Mouse (Mus musculus): ENCODE measurements around the gene AC161166.1. TPM values are rescaled to one million over a fixed set of nuclear protein-coding genes. Genes with fewer than 3 reads are reported as not detected.
"Not testable (repeated sequence)": the region's sequence is repeated elsewhere in the genome, so short reads cannot be mapped to it uniquely, and the experiment has no call there.

The AC161166.1 gene
- total RNA-seq, 2 experiments from 2014 or later, result not detected

DNA sequence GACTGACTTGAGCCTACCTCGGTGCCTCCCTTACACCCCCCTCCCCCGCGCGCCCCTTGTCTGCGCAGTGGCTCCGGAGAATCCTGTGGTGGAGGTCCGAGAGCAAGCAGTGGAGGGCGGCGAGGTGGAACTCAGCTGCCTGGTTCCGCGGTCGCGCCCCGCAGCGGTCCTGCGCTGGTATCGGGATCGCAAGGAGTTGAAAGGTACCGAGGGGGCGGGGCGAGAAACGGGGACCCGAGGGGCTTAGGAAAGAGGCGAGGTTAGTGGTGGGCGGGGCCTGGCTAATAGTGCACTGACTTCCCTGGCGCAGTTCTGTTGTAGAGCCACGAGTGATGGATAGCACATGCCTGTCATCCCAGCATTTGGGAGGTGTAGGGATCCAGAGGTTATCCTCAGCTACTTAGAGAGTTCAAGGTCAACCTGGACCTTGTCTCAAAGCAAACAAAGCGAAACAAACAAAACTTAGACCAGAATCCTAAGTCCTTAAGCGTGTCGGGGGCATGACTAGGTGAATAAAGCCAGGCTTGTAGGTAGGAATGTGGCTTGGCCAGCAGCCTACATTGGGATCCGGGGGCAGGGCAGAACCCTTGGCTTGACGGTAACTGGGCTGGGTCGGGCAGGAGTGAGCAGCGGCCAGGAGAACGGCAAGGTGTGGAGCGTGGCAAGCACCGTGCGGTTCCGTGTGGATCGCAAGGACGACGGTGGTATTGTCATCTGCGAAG, 12.2 kb downstream of the AC161166.1 start:
- intact Hi-C loops (cut with DNase I), result no loop called here
- peak in 1 of 2 experiments; percentile 20 for DNase-seq

DNA sequence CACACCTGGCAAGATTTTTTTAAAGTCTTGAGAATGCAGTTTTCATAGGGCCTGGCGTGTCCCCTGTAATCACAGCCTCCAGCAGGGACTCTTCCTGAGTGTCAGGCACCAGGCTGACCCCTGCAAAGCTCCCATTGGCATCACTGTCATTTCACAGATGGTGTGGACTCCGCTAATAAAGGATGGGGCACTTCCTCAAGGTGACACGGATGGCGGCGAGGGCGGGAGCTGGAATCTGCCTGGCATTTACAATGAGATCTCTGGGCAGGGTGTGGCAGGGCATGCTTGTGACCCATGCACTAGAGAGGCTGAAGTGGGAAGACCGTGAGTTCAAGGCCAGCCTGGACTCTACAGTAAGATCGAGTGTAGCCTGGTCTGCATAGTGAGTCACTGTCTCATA, 24.0 kb downstream of the AC161166.1 start:
- intact Hi-C loops (cut with DNase I), result no loop called here
- no peak for DNase-seq

DNA sequence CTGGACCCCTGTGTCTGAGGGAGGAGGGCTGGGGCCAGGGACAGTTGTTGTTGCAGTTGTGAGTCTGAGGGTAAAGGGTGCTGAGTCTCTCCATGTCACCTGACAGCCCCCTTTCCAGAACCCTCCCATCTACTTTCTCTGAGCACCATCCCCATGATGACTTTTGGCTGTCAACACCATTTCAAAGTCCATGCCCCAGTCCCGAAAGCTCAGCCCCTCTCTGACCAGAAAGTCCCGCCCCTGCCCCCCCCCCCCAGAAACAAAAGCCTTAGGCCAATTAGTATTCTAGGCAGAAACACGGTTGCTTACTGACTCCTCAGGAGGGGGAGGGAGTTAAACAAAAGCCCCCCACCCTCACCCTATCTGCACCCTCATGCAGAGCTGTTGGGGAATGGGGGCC, 24.9 kb downstream of the AC161166.1 start:
- no peak for DNase-seq
- intact Hi-C loops (cut with DNase I), result no loop called here

DNA sequence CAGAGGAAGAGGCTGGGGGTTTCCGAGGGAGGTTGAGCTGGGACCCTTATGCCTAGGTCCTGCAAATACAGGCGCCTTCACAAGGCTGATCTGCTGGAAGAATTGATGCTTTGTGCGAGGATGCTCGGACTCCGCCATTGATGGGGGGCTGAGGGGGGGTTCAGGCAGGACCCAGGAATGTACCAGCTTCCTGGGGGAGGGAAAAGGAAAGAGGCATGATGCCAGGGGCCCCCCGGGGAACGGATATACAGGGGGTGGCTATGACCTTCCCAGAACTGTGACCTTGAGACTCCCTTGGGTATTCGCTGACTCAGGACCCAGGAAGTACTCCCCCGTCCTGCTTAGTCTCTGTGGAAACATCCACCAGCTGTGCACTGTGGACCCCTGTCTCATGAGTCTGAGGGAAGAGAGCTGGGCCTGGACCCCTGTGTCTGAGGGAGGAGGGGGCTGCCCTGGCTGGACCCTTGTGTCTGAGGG, 25.6 kb downstream of the AC161166.1 start:
- no peak for DNase-seq
- intact Hi-C loops (cut with DNase I), result no loop called here

DNA sequence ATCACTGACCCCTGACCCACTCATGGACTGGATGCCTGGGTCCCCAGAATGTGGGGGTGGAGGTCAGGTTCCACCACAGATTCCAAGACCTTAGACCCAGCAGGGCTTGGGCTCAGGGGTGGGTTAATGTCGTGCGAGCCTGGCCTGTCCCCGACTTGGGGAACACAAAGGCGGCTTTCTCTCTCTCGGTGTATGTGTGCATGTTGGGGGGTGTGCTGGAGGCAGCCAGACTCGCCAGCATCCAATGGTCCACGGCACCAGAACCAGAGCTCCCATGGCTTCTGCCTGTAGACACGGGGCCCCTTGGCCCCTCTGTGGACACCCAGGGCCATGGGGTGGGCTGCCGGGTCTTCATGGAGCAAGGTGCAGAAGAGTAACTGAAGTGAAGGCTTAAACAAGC, 26.8 kb downstream of the AC161166.1 start:
- DNase-seq, result no peak
- intact Hi-C loops (cut with DNase I), result no loop called here

DNA sequence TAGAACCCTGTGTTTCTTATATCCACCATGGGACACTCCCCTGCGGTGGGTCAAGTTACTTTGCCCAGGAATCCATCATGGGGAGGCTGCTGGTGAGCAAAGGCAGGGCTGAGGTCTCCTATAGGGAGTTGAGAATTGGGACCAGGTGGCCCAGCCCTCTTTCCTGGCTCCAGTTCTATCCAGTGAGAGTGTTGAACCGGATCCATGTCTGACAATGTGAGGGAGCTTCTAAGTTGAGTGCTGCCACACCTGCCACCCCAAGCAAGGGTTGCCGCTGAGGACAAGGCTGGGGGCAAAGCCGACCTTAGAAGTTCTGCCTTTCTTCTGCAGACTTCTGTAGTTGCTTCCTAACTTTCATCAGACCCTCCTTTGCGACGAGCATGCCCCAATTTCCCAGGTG, 29.0 kb downstream of the AC161166.1 start:
- DNase-seq, result not testable (repeated sequence)
- intact Hi-C loops (cut with DNase I), result loop anchor here (5.0 kb wide), 1 partner anchor 41 kb away; no protein-coding TSS in a partner anchor

DNA sequence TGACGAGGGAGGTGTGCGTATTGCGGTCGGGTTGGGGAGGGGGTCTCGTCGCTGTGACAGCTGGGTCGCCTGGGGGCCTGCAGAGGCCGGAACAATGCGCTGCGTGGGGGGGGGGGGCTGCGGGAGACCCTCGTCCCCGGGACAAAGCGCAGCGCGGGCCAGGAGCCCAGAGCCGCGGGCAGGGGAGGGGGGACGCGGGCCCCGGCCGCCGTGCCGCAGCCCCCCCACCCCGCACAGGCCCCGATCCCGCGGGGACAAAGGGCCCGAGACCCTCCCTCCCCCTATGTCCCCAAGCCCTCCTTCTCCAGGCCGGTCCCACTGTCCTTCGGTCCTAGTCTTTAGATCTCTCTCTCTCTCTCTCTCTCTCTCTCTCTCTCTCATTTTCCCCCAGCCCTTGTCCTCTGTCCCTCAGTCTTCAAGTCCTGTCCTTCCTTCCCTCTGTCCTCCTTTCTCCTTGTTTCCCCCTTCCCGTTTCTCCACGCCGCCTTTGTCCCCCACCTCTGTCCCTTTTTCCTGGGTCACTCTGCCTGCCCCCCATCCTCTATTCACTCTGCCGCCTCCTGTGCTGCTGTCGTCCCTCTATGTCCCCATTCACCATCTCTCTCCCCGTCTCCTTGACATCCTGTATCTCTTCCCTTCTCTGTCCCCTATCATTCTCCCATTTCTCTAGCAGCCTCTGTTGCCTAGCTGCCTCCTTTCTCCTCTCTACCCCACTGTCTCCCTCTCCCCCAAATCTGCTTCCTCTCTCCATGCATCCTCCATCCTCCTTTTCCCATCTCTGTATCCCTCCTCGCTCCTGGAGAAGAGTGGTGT, 29.8 kb downstream of the AC161166.1 start:
- intact Hi-C loops (cut with DNase I), result loop anchor here (5.0 kb wide), 1 partner anchor 40 kb away; no protein-coding TSS in a partner anchor
- no peak for DNase-seq

DNA sequence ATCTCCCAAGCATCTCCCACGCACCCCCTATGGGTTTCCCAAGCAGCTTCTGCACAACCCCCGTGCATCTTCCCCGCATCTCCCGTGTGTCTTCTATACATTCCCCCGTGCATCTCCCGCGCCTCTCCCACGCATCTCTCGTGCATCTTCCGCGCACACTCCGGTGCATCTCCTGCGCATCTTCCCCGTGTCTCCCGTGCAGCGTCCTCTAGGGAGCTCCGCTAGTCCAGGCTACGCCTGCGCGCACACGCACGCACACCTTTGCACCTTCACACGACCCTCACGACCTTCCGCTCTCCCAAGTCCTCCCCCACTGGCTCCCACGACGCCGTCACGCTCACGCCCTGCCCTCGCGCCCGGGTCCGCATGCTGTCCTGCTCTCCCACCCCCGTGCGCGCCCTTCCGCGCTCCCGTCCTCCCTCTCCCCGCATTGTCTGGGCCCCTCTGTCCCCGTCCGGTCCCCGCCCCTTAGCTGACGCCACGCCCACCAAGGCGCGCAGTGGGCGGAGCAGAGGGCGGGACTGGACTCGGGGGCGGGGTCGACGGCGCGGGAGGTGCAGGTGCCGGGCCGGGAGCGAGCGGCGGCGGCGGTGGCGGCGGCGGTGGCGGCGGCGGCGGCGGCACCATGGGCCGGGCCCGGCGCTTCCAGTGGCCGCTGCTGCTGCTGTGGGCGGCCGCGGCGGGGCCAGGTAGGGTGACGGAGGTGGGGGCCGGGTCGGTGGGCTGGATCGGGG, 30.6 kb downstream of the AC161166.1 start, which contains the start of gene Cadm4:
Gene Cadm4 (plus strand): TSS at position 550 of the 734 bp plus-strand sequence.
- peak; percentile 85 to 89 for DNase-seq
- intact Hi-C loops (cut with DNase I), result loop anchor here (5.0 kb wide), 1 partner anchor 39 kb away; no protein-coding TSS in a partner anchor

DNA sequence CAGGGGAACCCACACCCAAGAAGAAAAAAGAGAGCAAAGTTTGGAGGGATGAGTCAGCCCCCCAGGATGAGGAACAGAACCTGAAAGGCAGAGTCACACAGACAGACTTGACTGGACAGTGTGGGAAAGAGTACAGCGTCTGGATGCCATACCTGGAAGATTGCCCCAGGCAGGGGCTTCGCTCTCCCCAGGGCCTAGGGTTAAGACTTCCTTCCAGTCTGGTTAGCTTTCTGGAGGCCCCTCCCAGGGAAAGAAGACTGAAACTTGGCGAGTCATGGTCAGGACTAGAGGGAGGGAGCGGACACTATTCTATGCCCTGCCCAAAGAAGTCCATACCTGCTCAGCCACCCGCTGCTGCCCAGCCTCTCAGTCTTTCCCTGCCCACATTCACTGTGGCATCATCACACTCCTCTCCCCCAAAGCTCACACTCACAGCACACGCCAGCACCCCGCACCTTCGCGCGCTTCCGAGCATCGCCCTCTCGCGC, 31.2 kb downstream of the AC161166.1 start:
- intact Hi-C loops (cut with DNase I), result loop anchor here (5.0 kb wide), 1 partner anchor 39 kb away; no protein-coding TSS in a partner anchor
- DNase-seq, result no peak

DNA sequence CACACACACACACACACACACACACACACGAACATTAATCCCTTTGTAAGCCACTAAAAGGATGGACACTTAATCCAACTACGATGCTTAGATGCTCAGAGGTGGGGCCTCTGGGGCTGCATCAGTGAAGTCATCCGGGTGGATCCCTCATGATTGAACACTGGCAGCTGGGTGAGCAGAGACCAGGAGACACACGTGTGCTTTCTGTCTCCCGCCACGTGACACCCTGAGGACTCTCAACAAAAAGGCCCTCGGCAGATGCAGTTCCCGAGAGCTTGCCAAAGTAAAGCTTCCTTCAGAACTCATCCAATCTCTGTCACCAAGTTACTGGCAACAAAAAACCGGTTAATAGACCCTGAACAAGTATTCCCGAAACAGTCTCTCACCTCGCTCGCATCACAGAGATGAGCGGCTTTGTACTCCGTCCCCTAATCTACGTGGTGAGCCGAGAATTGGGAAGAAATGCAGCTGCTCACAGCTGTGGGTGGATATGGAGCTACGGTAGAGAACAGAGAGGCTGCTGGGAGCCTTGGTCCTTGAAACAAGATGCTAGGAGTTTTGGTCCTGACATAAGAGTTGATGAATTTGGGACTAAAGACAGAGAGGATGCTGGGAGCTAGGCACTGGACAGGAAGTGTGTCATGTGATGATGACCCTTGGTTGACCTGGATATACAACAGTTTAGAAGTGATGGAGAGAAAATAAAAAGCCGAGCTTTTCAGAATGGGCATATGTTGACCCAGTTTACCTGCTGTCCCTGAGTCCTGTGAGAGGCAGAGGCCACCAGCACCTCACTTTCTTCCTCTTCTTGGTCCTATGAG, 31.9 kb downstream of the AC161166.1 start:
- DNase-seq, result no peak
- intact Hi-C loops (cut with DNase I), result loop anchor here (5.0 kb wide), 1 partner anchor 38 kb away; no protein-coding TSS in a partner anchor

DNA sequence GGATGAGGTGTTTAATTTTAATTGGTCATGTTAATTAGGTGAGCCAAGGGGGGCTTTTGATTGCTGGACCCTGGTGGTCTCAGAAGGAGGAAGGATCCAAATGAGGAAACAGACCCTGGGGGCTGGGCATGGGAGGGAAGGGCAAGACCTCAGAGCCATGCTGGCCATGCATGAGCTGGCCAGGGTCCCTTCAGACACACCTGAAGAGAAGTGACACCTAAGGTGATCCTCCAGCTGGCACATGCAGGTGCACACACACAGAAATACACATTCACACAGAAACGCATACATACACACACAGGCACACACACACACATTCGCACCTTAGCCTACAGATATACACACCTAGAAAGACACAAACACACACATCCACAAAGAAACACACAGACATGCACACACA, 32.6 kb downstream of the AC161166.1 start:
- DNase-seq, result no peak
- intact Hi-C loops (cut with DNase I), result loop anchor here (5.0 to 10.0 kb wide), 2 partner anchors 37 to 185 kb away; no protein-coding TSS in a partner anchor

DNA sequence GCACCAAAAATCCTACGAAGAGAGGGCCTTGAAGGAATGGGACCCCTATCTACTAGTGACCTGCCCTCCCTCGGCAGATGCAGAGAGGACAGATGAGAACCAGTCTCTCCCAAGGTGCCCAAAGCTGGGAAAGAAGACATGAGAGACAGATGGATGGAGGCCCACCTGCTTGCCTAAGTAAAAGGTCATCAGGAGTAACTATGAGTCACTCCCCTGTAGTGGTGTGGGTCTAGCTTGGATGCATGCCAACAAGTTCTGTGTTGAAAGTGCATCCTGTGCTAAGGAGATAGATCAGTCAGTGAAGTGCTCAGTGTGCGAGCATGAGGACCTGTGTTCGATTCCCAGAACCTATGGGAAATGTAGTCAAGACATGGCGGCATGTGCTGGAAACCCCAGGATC, 33.3 kb downstream of the AC161166.1 start:
- DNase-seq, result no peak
- intact Hi-C loops (cut with DNase I), result loop anchor here (10.0 kb wide), 1 partner anchor 186 kb away; no protein-coding TSS in a partner anchor

DNA sequence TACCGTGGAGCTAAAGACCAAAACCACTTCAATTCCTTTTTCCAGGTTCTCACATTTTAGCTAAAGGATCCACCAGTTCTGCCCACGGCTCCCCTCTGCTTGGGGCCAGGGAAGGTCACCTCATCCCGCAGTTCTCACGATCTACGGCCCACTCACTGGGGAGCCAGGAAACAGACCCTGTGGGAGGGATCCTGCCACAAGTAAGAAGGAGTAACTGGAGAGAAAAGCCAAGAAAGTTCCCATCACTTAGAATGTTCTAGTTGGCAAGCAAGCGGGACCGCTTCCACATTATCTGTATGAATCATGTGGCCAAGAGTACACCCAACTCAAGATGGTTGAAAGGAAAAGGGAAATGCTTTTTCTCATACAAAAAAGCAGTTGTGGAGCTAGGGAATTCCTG, 35.4 kb downstream of the AC161166.1 start:
- DNase-seq, result no peak
- intact Hi-C loops (cut with DNase I), result loop anchor here (10.0 kb wide), 1 partner anchor 188 kb away; no protein-coding TSS in a partner anchor

DNA sequence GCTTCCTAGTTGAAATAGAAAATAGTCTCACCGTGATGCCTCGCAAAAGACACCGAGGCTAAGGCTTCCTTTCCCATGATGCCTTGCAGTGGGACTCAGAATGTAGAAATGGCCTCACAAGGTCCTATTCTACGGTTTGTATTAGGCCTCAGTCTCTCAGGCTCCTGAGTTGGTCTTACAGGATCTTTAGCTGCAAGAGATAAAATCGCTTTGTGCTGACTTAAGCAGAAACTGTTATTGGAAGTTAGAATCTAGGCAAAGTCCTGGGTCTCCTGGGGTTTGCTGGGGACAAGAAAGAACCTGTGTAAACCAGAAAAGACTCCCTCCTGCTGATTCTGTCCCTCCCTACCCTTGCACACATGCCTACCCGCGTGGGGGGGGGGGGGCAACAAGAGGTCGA, 35.9 kb downstream of the AC161166.1 start:
- no peak for DNase-seq
- intact Hi-C loops (cut with DNase I), result loop anchor here (10.0 kb wide), 1 partner anchor 188 kb away; no protein-coding TSS in a partner anchor

DNA sequence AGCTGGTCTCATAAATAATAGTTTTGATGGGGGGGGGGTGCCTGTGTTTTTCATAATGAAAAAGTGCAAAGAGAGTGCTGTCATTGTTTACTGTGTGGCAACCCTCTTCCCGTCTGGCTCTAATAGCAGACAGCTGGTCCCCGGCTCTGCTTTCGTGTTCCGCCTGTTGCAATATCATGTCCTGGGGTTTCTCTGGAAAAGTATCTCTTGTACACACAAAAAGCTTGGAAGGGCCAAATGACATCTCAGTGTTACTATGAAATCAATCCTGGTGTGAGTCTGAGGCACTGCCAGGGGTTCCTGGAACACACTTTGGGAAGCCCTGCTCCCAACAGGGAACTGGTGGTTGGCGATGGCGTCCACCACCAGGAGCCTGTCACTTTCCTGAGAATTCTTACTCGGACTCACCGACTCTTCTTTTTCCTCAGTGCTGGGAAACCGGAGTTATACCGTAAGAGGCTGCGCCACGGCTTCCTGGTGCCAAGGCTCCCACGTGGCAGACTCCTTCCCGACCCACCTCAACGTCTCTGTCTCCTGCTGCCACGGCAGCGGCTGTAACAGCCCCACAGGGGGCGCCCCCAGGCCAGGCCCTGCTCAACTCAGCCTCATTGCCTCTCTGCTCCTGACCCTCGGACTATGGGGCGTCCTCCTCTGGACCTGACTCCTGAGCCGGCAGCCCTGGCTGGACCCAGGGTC, 37.3 kb downstream of the AC161166.1 start:
- intact Hi-C loops (cut with DNase I), result loop anchor here (5.0 to 10.0 kb wide), 2 partner anchors 32 to 190 kb away; partner anchors contain the start of gene Zfp428

DNA sequence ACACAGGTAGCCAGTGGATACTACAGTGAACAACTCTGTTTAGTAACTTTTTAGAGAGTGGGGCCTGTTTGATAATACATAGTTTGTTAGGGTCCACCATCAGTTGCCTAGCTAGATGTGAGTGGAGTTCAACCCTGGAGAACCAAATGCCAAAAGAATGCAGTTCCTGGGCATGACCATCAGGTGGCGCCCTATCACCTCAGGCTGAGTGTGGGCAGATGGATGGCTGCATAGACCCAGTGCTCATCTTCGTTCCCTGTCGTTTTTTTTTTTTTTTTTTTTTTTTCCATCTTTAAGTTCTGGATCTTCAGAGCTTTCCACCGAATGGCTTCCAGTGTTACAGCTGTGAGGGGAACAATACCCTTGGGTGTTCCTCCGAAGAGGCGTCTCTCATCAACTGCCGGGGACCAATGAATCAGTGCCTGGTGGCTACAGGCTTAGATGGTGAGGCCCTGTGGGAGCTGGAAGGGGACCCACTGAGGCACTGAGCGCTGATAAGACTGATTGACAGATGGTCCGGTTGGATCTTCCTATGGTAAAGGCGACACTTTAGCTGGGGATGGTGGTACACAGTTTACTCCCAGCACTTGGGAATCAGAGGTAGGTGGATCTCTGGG, 38.2 kb downstream of the AC161166.1 start:
- DNase-seq, result peak; percentile 72 to 80
- intact Hi-C loops (cut with DNase I), result loop anchor here (2.0 to 10.0 kb wide), 3 partner anchors 33 to 191 kb away; partner anchors contain the start of gene Zfp428

More for the DNA sequence above, 37.3 kb downstream of the AC161166.1 start:
- DNase-seq, result no peak

DNA sequence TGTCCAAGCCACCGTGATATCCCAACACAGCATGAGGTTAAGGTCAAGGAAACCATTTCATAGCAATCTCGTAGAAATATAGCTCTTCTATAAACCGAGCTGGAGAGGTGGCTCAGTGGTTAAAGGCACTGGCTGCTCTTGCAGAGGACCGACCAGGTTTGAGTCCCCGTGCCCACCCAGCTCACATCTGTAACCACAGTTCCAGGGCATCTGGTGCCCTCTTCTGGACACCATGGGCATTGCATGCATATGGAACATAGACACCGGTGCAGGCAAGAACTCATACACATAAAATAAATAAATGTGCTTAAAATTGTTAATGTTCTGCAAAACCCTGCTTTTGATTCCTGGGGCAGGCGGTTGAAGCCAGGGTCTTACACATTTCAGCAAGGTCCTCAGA, 39.3 kb downstream of the AC161166.1 start:
- intact Hi-C loops (cut with DNase I), result loop anchor here (2.0 to 10.0 kb wide), 3 partner anchors 34 to 192 kb away; partner anchors contain the start of gene Zfp428
- peak in 1 of 2 experiments; percentile 15 for DNase-seq

DNA sequence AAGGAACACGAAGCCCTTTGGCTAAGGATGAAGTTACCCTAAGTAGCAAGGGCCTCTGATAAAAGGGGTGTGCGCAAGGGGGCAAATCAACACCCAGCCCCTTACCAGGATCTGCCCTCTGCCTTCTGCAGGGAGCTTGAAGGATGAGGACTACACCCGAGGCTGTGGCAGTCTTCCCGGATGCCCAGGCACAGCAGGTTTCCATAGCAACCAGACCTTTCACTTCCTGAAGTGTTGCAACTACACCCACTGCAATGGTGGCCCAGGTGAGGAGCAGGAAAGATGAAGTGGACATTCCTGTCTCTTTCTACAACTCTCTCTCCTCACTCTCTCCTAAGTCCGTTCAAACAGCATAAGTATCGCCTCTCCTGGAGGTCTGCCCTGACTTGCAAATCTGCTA, 39.8 kb downstream of the AC161166.1 start:
- intact Hi-C loops (cut with DNase I), result loop anchor here (2.0 to 10.0 kb wide), 3 partner anchors 35 to 192 kb away; partner anchors contain the start of gene Zfp428
- no peak for DNase-seq

Data from heart, postnatal 14 days (tissue).